Mouse (Mus musculus): ENCODE data around the gene Lzic. TPM values are rescaled to one million over a fixed set of nuclear protein-coding genes. Genes with fewer than 3 reads are reported as not detected.

Lzic gene
- polyA plus RNA-seq, 1 experiment from 2014 or later = 19.8 TPM

DNA sequence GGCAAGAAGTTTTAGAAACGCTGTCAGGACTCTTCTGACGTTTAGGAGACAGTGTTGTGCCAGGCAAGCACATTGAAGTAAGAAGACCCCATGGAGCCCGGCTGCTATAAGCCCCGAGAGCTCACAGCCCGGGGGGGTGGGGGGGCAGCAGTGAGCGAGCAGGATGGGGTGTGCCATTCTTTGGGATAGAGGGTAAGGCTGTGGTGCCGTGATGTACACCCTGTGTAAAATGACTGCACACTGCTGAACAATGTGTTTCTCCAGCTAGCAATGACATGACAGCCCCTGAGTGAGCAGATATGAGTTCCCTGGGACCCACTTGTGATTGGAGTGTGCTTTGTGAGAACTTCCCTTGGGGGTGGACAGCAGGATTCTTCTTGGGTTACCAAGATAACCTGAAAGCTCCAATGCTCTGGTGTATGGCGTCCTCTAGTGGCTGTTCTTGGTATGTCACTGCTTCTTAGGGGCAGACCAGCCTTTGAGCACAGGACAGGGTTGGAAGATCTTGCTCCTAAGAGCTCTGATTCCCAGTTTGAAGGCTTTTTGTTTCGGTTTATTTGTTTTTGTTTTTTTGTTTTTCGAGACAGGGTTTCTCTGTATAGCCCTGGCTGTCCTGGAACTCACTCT is 58.0 kb downstream of the Lzic start:
- ATAC-seq (peak; percentile 54), DNase-seq (ENCODE audit: low spot score) (peak; percentile 85)
- Histone ChIP-seq H3K4me2 (replicated peaks; ENCODE audit: low read depth, low read length) (no peak overlapping the region), H3K9me3 (ENCODE audit: low read length) (no peaks in the 10 kb centered on the region), H3K9ac (replicated peaks; ENCODE audit: low read depth) (no peak overlapping the region), H3K4me3 (ENCODE audit: low read depth, low read length) (no peak overlapping the region), H3K4me1 (ENCODE audit: insufficient read depth, low read depth, low read length) (no peaks in the 10 kb centered on the region), H3K27me3 (replicated peaks; ENCODE audit: insufficient read depth, low read length) (no peaks in the 10 kb centered on the region), H3K36me3 (ENCODE audit: insufficient read depth, low read length) (no peaks in the 10 kb centered on the region), H3K27ac (ENCODE audit: low read length) (no peak overlapping the region)
- TF ChIP-seq EP300 (IDR thresholded peaks at IDR 0.05) (no peak), CTCF (IDR thresholded peaks at IDR 0.05) (peak; percentile 100)
- WGBS = 53% methylated on average over 10 of the region's 10 CpGs

DNA sequence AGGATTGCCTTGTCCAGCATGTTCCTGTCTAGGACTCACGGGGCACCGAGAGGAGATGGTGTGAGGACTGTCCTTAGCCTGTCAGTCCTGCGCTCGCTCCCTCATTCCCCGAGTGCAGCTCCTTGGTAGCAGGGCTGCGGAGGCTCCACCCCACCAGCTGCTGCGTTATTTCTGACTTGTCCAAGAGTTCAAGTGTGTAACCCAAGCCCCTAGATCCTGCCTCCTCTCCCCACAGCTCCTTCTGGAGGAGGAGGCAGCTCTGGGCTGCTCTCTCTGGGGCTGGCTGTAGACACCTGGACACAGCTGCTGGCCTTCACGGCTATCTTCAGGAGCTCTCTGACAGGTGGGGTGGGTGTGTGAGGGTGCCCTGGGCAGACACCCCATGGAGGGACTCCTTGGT is 59.9 kb downstream of the Lzic start:
- ATAC-seq (0 out of 2 replicates have a peak, but pooled peaks have one; percentile 7), DNase-seq (ENCODE audit: low spot score) (no peak)
- no peak for TF ChIP-seq EP300 (IDR thresholded peaks at IDR 0.05)
- no peak for TF ChIP-seq CTCF (IDR thresholded peaks at IDR 0.05)
- no peaks in the 10 kb centered on the region for H3K36me3 ChIP-seq (ENCODE audit: insufficient read depth, low read length)
- no peak overlapping the region for H3K9ac ChIP-seq (replicated peaks; ENCODE audit: low read depth)
- H3K4me2 ChIP-seq (replicated peaks; ENCODE audit: low read depth, low read length) = no peak overlapping the region
- no peak overlapping the region for H3K4me3 ChIP-seq (ENCODE audit: low read depth, low read length)
- no peak overlapping the region for H3K27ac ChIP-seq (ENCODE audit: low read length)
- no peaks in the 10 kb centered on the region for H3K27me3 ChIP-seq (replicated peaks; ENCODE audit: insufficient read depth, low read length)
- H3K4me1 ChIP-seq (ENCODE audit: insufficient read depth, low read depth, low read length) = no peaks in the 10 kb centered on the region
- H3K9me3 ChIP-seq (ENCODE audit: low read length) = no peaks in the 10 kb centered on the region
- WGBS = 73% methylated on average over 8 of the region's 8 CpGs

Small RNAs within 50 kb of the gene (microRNA-seq; reads per million reads assigned to microRNA genes)
- gene Mir5616 = not detected

Other genes starting within 250 kb of the Lzic start
- 35.6 and 36.7 TPM in 2 replicates for gene Kif1b, start 177.5 kb upstream of the Lzic start, polyA plus RNA-seq (2015; fragmentation: Nextera tagmentation; extraction: Ambion mirVana)
- 14.2 and 15.1 TPM in 2 replicates for gene Ube4b, start 58.5 kb upstream of the Lzic start, polyA plus RNA-seq (2015; fragmentation: Nextera tagmentation; extraction: Ambion mirVana)
- gene Rbp7, start 30.3 kb upstream of the Lzic start, polyA plus RNA-seq (2015; fragmentation: Nextera tagmentation; extraction: Ambion mirVana) = 1.4 and 1.8 TPM in 2 replicates
- gene Tmem274, start 7.9 kb upstream of the Lzic start, polyA plus RNA-seq (2015; fragmentation: Nextera tagmentation; extraction: Ambion mirVana) = not detected in 2 replicates
- 6.3 TPM in 2 replicates for gene Nmnat1, start within 50 bp of the Lzic start, polyA plus RNA-seq (2015; fragmentation: Nextera tagmentation; extraction: Ambion mirVana)
- gene Ctnnbip1, start 33.0 kb downstream of the Lzic start, polyA plus RNA-seq (2015; fragmentation: Nextera tagmentation; extraction: Ambion mirVana) = 38.4 and 40.1 TPM in 2 replicates
- gene Clstn1, start 101.2 kb downstream of the Lzic start, polyA plus RNA-seq (2015; fragmentation: Nextera tagmentation; extraction: Ambion mirVana) = 43.6 and 48.7 TPM in 2 replicates
- 3.8 and 4.0 TPM in 2 replicates for gene Pik3cd, start 217.3 kb downstream of the Lzic start, polyA plus RNA-seq (2015; fragmentation: Nextera tagmentation; extraction: Ambion mirVana)

All from lung, postnatal 0 days (tissue).